Mouse (Mus musculus) granulocyte monocyte progenitor cell, adult 5-6 weeks (primary cell): ENCODE data around the gene Vamp8. TPM values are rescaled to one million over a fixed set of nuclear protein-coding genes. Genes with fewer than 3 reads are reported as not detected.

ENCODE experiments used
- ATAC-seq: replicated peaks from 2 replicates; pipeline ENCODE4 v1.8.0; 2016; ENCODE audit warnings: mild to moderate bottlenecking, moderate TSS enrichment, inconsistent platforms; ENCODE audit not compliant: poor library complexity, severe bottlenecking
- total RNA-seq, 2 experiments: library from RNA; stranded (forward) in 1 of 2; stranded (reverse) in 1 of 2; fragments of 200-712, 200-1000 nt in 1 of 2; fragments of >200 nt in 1 of 2; fragmentation: Nextera tagmentation in 1 of 2; gene quantifications; 2 replicates each; pipeline ENCODE4 v1.2.3; 2014 to 2017

Gene Vamp8
- total RNA-seq, 2 experiments from 2014 or later, result 239 to 437 TPM

DNA sequence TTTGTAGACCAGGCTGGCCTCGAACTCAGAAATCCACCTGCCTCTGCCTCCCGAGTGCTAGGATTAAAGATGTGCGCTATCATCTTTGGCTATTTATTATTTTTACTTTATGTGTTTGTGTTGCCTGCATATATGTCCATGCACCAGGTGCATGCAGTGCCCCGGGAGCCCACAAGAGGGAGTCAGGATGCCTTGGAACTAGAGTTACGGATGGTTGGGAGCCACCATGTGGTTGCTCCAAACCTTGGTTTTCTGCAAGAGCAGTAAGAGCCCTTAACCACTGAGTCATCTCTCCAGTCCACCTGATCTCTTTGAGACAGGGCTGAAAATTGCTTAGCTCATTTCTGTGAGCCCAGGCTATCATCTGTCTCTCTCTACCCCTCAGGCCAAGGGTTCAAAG, 16.6 kb upstream of the Vamp8 start:
- peak; percentile 91 for ATAC-seq

DNA sequence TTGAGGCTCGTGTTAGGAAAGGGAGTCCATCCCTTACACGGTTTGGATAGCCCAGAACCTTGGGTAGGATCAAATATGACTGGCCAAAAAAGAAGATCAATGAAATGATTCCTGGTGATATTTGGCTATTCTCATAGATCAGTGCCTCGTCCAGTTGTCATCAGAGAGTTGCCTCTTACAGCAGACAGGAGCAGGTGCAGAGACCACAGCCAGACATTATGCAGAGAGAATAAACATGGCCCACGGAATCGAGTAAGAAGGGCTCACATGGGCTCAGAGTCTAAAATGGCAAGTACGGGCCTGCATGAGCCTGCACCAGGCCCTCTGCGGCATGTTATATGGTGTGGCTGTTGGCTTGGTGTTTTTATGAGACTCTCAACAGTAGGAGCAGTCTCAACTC, 14.9 kb upstream of the Vamp8 start:
- no peak for ATAC-seq

DNA sequence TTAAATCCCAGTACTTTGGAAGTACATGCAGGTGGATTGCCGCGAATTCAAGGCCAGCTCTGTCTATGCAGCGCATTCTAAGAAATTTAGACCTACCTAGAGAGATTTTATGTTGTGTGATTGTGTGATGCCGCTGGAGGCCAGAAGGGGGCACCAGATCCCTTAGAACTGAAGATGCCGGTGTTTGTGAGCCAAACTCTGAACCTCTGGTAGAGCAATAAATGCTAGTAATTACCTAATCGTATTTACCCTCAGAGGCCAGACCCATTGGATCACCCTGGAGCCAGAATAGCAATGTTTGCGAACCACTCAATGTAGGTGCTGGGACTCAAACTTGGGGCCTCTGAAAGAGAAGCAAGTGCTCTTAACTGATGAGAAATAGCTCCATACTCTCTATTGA, 11.4 kb upstream of the Vamp8 start:
- ATAC-seq, result peak; percentile 95

DNA sequence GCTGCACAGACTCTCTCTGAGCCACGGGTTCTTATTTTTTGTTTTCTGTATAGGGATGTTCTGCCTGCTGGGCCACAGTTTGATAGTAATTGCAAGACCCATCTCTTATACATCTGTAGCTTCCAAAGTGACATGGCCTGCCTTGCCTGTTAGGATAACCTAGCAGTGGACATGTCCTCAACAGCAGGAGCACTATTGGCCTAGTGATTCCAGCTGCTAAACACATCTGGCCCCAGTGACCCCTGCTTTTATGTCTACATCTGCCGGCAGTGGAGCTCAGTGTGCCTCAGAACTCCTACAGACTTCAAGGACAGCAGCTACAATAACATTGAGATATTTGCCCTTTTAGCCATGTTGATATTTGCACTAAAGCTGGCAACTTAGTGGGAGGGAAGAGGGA, 9.5 kb upstream of the Vamp8 start:
- ATAC-seq, result no peak

DNA sequence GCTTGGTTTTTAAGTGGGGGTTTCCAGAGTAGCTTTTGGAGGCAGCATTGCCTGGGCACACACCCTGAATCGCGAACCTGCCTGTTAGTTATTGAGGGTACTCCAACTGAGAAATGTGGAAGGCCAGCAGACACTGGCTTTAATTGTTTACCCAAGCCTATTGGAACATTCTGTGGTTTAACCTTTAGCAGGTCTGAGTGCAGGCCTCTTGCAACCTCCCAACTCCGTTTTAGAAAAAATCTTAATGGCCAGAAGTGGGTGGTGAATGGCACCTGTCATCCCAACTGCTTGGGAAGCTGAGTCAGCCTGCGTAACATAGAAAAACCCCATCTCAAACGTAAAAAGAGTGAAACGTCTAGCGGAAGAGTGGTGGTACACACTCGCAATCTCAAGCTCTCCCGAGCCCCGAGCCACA, 6.3 kb upstream of the Vamp8 start:
- ATAC-seq, result no peak

DNA sequence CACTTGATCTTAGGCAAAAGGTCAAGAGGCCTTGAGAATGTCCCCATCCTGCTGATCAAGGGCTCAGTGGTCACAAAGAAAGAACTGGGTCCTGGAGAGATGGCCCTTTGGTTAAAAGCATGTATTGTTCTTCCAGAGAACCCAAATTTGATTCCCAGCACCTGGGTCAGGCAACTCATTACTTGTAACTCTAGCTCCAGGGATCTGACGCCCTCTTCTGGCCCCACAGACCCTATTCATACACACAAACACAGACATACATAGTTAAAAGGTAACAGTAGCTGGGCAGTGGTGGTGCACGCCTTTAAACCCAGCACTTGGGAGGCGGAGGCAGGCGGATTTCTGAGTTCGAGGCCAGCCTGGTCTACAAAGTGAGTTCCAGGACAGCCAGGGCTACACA, 1.8 kb upstream of the Vamp8 start:
- ATAC-seq, result no peak

DNA sequence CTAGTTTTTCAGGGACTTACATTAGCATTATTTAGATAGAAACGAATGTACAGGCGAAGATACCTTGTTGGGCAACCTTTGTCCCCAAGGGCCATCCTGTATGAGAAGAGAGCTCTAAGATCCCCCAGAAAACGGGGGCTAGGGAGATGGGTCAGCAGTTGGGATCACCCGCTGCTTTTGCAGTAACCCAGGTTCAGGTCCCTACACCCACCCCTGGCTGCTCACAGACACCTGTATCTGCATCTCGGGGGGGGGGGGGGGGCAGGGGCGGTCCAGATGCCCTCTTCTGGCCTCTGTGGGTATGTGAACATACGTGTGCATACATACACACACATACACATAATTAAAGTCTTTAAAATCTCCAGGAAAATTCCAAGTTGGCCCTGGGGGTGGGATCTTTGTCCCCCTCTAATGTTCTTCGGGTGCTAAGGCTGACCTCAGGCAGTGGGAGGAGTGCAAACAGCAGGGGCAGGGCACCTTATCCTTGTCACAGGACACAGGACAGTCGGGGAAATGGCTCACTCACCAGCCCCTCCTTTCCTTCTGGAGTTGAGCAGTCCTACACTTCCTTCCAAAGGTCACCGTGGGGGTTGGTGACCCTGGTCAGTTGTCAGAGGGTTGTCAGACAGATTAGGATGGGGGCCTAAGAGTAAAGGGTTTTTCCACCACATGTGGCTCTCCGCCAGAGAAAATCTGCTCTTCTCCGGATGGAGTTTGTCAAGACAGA, 455 bp upstream of the Vamp8 start:
- no peak for ATAC-seq

DNA sequence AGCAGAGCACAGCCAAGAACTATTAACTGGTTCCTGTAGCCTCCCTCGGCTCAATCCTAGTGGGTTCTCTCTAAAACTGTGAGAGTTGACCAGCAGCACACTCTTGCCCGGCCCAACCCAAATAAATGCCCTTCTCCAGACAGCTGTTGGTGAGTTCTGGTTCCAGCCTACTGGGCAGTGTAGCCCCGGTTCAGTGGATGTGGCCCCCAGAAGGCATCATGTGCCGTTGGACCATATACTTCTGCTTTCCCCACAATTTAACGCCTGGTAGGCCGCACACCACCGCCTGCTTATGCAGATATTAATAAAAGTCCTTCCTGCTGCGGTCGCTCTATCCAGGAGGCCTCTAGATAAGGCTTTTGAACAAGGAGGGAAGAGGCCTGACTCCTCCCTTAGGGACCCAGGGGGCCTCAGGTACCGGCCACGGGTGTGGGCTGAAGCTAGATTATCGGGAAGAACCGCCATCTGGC, 997 bp downstream of the Vamp8 start:
- peak; percentile 75 for ATAC-seq

DNA sequence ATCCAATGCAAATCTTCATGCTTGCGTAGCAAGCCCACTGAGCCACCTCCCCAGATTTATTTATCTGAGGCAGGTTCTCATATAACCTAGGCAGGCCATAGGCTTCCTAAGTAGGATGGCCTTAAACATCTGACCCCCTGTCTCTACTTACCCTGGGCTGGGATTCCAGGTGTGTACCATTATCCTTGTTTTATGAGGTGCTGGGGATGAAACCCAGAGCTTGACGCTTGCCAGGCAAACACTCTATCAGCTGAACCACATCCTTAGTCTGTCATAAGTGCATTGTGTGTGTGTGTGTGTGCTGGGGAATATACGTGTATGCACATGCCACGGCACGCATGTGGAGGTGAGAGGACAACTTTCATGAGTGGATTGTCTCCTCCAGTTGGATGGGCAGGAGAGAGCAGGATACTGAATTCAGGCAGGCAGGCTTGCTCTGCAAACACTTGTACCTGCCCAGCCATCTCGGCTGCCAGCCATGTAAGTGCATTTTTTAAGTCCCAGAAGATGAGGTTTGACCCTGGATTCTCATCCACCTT, 1.6 kb downstream of the Vamp8 start:
- no peak for ATAC-seq

DNA sequence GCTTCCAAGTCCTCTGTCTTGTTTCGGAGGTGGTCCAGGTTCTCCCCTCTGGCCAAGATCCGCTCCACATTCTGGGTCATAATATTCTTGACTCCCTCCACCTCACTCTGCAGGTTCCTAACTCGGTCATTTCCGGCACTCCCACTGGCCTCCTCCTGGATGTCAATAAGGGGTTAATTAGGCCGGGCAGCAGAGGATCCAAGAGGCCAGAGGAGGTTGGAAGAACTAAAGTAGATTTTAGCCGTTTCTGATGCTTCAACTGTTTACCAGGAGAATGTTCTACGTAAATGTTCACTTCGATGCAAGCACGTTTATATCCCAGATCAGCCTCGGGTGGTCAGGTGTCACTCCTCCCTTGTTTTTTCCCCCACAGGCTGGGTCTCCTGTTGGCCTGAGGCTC, 2.2 kb downstream of the Vamp8 start:
- ATAC-seq, result no peak

DNA sequence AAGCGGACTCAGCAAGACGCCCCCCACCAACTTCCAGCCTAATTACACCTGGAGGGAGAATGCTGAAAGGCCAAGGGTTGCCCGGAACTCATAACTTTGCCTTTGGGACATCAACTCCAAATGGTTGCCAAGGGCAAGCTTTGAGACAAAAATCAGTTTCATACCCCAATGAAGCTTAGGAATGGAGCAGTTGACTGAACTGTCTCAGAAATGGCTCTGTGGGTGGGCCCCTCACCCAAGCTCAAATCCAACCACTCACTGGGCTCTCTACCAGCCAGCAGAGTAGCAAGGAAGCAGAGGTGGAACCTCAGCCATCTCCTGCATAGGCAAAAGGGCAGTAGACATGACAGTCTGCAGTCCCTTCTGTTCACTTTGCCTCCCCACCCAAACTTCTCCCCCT, 2.7 kb downstream of the Vamp8 start:
- ATAC-seq, result no peak

DNA sequence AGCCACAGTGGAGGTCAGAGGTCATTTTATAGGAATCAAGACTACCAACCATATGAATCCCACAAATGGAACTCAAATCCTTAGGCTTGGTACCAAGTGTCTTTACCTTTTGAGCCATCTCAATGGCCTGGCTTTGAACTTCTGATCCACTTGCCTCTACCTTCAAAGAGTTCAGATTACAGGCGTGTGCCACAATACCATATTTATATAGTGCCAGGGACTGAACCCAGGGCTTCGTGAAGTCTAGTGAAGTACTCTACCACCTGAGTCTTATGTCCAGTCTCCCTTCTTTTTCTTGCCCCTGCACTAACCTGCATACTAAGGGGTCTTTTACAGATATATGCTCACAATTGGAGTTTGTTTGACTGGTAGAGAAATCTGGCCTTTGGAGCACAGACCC, 3.9 kb downstream of the Vamp8 start:
- ATAC-seq, result no peak

DNA sequence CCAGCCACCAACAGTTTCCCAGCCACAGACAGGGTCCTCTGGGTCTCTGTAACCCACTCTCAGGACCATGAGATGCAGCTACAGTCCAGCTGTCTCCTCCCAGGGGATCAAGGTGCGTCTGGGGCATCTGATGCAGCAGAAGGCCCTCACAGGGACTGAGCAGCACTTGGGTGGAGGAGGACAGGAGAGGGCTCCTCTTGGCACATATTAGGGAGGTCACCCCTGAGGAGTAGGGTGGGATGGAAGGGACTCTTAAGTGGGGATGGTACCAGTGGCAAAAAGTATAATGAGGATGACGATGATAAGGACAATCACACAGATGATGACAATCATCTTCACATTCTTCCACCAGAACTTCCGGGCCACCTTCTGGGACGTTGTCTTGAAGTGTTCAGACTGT, 5.2 kb downstream of the Vamp8 start:
- ATAC-seq, result no peak

DNA sequence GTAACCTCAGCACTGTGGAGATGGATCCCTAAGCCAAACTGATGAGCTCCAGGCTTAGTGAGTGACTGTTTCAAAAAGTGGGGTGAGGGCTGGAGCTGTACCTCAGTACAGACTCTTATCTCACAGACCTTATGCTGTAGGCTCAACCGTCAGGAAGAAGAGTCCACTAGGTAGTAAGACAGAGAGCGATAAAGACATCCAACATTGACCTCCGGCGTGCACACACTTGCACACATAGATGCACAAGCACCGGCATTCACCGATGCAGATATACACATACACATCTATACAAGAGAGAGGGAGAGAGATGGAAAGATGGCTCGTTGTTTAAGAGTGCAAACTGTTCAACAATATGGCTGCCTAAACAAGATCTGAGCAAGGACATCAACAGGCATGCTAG, 6.6 kb downstream of the Vamp8 start:
- ATAC-seq, result no peak

DNA sequence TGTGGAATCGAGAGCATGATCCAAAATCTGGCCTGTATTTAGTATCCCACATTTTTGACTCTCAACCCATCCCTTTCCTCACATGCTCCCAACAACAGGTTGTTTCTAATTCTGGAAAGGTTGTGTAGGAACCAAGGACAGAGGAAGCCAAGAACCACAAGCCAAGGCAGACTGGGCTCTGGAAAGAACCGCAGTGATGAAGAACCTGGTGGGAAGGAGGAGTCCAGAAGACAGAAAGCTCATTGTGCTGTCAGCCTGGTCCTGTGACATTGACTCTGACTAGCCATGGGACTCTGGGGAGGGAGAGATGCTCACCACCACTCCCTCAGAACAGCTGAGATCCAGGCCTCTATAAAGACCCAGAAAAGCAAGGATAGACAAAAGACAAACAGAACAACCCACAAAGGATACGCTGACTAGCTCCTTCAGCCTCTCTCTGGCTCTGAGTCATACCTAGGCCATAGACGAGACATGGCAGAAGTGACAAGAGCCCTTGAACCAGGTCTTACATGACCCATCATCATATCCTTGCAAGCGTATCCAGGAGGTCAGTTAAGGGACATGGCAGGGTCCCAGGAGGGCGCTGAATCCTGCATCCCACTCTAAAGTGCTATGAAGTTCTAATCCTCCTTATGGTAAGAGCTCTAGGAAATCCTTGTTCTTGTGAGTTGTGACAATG, 7.2 kb downstream of the Vamp8 start:
- ATAC-seq, result no peak

DNA sequence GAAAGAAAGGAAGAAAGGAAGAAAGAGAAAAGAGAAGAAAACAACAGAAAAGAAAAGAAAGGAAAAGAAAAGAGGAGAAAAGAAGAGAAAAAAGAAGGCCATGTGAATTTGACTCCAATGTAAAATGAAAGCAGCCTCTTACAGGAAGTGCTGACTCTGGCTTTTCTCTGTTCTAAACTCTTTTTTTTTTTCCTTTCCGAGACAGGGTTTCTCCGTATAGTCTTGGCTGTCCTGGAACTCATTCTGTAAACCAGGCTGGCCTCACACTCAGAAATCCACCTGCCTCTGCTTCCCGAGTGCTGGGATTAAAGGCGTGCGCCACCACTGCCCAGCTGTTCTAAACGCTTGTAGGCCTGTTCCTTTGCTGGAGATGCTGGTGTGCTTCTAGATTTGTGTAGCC, 8.0 kb downstream of the Vamp8 start:
- no peak for ATAC-seq

DNA sequence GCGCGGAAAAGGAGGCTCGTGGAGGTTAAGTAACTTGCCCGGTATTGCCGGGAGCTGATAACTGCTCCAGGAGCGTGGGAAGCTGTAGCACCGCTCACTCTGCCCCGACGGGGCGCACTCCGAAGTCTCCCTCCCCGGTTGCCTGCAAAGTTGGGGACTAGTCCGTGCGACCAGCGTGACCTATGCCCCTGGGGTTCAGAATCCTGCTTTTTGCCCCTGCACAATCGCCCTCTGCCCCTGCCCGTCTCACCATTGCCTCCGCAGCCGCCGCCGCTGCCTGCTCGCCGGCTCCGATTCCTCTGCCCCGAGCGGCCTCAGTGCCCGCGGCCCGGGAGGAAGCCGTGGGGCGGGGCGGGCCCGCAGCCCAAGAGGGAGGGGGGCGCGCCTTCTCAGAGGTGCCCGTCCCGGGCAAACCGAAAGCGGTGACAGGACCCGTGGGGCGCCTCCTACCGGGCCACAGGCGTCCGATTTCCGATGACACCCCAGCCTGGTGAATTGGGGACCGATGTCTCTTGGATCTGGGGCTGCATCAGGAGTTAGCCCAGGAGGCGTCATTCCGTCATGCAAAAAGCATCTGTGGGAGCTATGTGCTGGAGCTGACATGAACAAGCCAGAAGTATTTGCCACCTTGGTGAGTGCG, 10.3 kb downstream of the Vamp8 start, which contains the start of gene Vamp5:
Vamp5 (minus strand) TSS at position 338 of the 640 bp plus-strand sequence.
- ATAC-seq, result peak; percentile 84

DNA sequence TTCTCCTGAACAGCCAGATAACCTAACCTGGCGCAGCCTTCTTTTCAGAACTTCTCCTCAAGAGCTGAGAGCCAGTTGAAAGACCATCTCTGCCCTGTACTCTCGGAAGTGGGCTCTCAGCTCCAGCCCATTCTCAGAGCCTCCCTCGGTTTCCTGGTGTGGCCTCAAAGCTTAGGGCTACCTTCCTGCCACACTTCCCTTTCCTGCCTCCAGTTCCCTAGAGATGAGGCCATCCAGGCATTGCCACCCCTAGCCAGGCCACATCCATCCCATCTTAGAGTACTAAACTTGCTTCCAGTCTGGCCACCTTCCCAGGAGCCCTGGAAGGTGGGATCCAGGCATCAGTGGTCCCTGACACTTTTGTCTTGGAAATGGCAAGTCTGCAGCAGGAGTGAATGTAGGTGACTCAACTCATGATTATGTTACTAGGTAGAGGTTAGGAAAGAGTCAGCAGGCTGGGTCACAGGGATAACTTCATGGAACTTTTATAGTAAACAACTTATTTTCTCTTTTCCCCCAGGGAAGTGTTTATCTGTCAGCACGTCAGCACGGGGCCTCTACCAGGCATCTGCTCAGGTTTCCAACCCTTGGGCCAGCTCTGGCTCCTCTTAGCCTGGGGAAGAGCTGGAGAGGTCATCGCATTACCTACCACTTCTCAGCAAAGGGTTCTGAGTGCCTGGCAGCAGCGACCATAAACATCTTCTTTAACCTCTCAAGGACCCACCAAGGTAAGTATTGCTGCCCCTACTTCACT, 10.9 kb downstream of the Vamp8 start:
- ATAC-seq, result peak; percentile 60

DNA sequence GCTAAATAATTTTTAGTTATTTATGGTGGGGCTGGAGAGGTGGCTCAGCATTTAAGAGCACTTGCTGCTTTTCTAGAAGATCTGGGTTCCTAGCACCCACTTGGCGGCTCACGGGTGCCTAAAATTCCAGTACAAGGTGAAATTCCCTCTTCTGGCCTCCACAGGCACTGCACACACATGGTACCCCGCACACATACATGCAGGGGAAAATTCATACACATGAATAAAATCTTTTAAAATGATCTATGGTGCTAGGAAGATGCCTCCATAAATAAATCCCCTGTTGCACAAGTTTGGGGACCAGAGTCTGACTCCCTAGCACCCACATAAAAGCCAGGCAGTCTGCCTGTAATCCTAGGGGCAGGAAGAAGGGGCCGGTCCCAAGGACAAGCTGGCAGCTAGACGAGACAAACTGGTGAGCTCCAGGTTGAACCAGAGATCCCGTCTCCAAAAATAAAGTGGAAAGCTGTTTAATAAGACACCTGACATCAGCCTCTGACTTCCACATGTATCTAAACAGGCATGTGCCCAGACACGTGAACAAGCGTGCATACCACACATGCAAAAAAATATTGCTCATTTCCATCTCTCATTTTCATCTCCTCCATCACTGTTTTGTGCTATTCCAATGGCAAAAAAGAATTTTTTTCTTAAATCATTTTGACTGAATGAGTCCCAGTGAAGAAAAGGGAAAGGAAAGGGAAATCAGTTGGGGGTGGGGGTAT, 11.8 kb downstream of the Vamp8 start:
- ATAC-seq, result no peak
